Mouse (Mus musculus) CD4-positive helper T cell, adult 2 months (primary cell): Measurements from ENCODE around the gene Rel.
"Not testable (repeated sequence)": the region's sequence is repeated elsewhere in the genome, so short reads cannot be mapped to it uniquely, and the experiment has no call there.

ENCODE experiments used
- DNase-seq: peaks from one replicate; pipeline ENCODE4 v3.0.0-alpha.2; 2012; ENCODE audit warnings: low read depth, missing footprints, low spot score

The Rel gene

DNA sequence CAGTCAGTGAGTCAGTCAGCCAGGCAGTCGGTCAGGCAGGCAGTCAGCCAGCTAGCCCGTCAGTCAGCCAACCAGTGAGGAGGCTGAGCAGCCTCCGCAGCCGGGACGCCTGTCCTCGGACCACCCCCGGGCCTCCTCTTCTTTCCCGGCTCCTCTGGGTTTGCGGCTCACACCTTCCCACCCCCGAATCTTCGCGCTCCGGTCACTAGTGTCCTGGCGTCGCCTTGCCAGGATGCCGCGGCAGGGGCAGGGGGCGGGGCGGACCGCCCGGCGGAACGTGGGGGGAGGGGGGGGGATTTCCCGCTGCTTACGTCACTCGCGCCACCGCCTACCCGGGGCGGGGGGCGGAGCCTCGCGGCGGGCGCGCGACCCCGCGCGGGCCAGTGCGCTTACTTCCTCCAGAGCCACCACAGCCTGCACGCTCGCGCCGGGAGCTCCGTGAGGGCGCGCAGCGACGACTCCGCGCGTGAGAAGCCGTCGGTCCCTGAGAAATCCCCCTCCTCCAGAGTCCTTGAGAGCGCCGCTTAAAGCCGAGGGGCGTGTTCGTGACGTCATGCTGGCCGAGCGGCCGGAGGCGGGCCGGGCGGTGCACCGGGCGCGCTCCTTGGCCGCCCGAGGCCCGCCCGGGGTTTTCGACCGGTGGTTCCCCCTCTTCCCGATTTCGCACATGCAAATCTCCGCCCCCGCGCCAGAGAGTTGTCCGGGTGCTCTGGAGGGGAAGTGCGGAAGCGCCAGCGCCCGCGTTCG lies at the start of gene Rel:
Gene Rel, minus strand, starts transcription at position 211 of the 747 bp plus-strand sequence.
- peak; percentile 94 for DNase-seq

DNA sequence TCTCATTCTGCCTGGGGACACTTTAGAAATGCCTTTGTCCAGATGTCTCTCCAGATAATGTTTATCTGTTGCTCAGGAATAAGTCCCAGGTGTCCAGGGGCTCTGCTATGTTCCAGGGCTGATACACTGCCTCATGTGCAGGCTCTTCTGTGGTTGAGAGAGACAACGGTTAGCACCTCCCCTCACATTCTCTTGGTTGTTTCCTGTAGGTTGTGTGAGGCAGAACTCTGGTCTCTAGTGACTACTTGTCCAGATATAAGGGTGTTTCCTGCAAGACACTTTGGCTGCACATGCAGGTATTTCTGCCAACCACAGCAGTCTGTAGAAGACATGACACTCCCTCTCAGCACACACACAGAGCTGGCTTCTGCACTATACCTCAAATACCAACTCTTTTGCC lies 48.0 kb upstream of the Rel start:
- DNase-seq = no peak

DNA sequence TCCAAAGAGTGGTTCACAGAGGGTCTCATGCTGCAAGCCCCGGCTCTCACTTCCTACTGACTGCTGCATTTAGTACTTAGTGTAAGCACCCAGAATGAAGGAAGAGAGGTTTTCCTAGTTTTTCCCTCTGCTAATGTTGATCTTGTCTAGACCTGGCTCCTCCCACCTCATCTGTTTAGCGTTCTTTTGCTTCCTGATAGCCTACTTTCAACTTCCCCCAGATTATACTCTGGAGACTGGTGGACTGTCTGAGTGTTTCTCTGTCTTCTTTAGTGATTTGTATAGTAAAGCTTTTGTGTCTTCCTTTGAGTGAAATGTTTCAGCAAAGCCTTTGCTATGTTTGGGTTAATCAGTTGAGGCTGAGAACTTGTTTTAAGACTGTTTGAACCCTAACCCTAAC lies 40.0 kb upstream of the Rel start:
- no peak for DNase-seq

DNA sequence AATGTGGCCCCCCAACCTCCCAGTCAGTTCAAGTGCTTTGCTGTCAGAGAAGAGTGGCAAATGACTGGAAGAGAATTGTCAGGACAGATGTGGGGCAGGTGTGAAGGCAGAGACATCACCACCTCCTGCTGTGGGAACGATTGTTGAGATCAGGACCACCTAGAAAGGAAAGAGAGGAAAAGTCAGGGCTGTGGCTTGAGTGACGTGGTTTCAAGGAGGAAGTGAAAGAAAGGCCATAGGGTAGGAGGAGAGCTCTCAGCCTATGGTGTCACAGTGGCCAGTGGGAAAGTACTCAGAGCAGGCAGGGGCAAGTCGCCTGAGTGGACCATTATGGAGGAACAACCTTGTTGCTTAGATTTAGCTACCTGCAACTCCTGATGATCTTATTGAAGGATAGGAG lies 34.9 kb upstream of the Rel start:
- no peak for DNase-seq

DNA sequence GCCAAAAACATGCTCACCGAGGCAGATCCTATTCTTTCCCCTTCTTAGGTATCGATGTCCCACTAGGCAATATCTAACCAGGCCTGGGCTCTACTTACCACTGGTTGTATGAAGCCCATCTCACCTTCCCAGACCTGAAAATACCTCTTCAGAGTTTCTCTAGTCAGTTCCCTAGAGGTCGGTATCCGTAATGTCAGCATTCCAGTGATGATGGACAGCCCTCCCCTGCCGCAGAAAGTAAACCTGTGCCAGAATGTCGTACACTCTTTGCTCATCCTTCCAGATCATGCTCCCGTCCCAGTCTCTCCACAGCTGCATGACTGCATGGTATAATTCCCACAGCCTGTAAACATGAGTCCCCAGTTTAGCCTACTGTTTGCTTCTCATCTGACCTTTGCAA lies 32.4 kb upstream of the Rel start:
- DNase-seq = no peak

DNA sequence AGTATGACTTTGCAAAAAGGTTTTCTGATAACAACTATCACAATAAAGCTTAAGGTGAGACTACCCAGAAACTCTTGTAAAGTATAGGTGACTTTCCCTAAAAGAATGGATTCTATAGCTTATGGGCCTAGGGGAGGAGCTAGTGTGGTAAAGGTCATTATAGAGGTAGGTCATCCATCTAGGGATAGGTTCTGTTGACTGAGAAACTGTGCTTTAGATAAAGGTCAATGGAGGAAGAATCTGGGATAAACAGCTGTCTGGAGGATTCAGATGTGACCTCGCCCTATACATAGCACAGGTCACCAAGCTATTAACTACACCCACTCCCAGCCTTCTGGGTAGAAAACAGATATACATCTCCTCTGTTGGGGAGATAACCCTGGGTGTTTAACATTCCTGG lies 31.5 kb upstream of the Rel start:
- DNase-seq = no peak

DNA sequence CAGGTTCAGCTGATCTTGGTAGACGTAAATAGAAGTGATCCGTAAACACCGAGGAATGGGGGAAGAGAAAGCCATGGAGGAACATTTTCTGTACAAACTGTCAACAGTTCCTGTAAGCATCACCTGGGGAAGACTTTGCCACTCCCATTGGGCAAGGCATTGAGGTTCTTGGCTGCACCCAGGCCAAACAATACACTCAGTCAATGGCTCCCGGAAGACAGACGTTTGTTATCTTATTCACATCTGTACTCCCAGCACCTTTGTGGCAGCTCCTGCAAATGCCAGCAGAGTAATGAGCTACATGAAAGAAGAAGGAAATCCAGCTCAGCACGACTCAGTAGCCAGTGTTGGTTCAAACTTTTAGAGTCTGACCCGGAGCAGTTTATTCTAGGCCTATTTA lies 31.1 kb upstream of the Rel start:
- no peak for DNase-seq

DNA sequence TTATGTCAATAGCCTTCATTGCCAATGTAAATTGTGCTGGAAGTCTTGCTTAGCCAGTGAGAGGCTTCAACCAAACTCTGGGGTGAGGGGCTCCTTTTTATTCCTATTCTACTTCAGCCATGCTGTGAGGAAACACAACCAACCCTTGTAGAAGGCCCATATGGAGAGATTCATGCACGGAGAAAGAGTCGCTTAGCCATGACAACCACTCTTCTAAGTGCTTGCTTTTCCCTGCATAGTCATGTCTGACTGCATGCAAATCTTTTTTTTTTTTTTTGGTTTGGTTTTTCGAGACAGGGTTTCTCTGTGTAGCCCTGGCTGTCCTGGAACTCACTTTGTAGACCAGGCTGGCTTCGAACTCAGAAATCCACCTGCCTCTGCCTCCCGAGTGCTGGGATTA lies 12.9 kb upstream of the Rel start:
- DNase-seq = not testable (repeated sequence)

DNA sequence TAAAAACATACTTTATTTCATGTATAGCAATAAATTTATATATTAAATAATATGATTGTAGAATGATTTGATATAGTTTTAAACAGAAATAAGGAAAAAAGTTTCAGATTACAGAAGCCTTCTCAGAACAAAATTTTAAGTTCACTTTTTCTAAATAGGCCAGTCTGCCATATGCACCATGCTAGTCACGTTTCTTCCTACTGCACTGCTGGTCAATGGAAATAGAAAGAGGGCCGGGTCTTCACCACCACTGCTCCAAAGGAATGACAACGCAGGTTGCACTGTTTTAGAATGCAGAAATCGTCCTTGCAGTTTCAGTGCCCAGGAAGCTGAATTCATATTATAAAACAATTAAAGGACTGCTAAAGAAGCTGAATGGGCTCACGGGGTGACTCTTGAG lies 12.3 kb upstream of the Rel start:
- DNase-seq = no peak

DNA sequence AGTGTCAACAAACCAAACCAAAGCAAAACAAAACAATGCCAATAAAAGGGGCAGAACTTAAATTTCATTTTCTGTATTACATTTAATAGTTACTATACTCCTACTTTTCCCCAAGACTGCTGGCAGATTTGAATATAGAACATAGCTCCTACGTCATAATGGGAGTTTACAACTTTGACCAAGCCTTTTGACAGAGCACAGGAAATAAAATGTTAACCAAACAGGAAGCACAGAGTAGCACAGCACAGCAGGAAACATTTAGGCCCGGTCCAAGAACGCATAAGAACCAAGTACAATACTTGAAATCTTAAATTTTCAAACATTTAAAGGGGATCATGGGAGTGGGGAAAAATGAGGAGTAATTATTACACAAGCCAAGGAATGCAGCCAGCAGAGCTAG lies 11.3 kb upstream of the Rel start:
- DNase-seq = peak; percentile 32

DNA sequence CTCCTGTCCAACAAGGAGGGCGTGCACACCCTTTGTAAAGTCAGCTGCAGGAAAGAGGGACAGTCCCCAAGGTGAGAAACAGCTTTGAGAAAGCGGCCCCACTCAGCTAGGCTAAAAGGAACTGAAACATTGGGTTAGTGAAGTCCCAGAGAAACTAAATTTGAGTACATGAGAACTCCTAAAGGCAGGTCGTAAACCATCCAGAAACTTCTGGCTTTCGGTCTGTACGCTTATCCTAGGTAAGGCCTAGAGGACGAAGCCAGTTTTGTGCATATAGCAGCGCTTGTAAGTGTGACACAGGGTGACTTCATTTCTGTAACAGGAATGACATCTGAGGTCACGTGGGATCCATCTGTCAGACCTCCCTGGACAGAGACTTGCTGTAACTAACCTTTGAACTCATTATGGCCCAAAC lies 8.0 kb upstream of the Rel start:
- DNase-seq = no peak

DNA sequence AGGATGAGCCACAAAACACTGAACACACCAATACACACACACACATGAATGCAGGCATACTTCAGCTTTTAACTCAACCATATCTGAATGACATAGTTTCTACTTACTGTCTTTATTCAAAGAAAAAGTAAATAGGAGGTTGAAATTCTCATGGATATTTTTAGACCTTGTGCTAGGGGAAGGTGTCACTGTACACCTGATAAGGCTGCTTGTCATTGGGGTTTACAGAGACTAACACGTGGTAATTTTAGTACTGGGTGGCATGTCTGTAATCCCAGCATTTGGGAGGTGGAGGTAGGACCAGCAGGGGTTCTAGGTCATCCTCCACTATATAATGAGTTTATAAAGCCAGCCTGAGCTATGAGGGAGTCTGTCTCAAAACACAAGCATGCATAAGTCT lies 1.7 kb upstream of the Rel start:
- no peak for DNase-seq

DNA sequence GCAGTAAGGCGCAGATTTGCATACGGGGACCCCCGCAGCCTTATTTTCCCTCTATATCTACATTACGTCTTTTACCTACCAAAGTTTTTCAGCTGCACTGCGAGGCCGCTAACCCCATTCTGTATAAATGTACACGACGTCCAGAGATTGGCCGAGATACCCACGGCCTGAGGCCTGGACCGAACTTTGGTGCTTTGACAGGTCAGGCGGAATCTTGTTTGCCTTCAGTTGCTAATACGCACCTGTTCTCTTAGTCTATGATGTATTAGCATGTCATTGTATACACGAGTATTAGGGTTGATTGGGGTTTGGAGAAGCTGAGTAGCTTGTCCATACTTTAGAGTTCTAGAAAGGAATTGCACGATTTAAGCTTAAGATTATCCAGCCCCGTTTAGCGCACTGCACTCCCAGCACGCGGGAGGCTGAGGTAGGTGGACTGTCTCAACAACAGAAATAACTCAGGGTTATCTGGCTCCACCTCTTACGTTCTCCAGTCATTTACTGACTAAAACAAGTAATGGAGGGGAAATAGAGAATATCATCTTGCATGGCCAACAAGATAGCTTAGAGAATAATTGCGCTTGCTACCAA lies 832 bp upstream of the Rel start:
- no peak for DNase-seq

DNA sequence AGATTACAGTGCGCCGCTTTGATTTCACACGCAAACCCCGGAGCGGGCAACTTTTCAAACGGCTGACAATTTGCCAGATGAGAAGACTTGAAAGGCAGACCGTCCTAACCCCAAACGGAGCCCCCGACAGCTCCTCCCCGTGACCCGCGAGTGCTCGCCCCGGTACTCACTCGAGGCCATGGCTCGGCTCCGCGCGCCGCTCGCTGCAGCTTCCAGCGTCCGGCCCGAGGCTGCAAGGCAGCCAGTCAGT lies 335 bp downstream of the Rel start:
- DNase-seq = no peak

DNA sequence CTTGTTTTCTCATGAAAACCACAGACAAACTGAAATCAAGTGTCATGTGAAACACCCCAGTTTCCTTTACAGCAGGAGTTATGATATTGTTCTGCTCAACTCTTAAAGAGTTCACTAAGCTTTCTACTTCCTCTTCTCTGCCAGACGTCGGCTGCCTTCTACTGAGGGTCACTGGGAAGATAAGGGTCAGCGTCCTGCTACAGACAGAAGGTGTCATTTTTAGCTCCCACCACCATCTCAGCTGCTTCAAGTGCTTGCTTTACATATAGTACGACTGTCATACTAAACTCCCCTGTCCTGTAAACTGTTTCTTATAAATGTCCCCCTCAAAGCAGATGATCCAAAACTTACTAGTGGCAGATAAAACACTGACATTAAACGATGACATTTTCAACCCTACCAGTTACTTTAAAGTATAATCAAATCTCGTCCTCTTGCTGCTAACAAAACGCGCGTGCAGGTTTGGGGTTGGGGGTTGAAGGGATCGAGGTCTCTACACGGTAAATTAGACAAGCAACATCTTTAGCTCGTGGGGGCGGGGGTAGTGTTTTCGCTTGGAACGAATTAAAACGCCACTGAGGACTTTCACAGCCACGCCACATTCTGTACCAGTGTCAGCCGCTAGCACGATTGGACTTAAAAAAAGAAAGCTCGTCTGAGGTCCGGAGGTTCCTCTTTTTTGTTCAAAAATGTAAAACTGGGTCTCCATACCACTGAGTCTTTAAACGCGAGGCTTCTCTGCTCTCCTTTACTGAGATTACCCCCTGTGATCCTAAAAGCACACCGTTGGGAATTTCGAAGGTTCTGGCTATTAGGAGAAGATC lies 872 bp downstream of the Rel start:
- DNase-seq = peak; percentile 74

DNA sequence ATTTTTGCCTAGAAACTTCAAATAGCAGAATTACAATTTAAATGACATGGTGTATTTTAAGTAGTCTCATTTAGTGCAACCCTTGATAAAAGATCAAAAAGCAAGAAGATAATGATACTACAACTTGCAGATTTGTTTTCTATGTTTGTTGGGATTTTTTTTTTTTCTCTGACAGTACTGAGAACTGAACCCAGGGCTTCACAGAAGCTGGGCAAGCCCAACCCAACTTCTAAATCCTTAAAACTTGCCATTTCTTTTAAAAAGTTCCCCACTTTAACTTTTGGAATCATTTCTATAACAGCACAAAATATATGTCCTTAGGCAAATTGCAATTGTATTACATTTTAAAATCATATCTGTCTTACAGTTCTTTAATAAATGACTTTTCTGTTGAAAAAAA lies 1.7 kb downstream of the Rel start:
- DNase-seq = no peak

DNA sequence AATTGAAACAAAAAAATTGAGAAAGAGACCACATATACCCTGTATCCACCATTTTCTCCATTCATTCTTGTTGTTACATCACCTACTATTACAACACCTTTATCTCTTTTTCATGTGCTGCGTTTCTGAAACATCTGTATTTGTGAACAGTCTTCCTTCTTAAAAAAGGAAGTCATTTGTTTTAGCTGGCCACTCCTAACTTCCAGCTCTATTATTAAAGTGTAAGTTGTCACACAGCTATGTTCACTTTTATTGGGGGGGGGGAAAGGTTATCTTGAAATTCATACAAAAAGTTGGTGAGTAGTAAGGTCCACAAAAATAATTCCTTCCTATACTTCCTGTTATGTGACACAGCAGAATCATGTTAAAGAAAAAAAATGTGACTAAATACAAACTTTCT lies 2.8 kb downstream of the Rel start:
- no peak for DNase-seq

DNA sequence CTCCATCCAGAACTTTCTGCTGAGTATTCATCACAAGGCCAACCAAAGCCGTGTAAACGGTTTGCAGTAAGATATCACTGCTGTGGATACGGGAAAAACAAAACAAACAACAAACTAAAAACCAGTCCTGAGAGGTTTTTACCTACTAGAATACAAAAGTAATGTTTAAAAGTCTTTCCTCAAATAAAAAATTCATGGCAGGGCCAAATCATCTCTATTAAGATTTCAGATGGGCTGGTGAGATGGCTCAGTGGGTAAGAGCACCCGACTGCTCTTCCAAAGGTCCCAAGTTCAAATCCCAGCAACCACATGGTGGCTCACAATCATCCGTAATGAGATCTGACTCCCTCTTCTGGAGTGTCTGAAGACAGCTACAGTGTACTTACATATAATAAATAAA lies 3.4 kb downstream of the Rel start:
- DNase-seq = not testable (repeated sequence)

DNA sequence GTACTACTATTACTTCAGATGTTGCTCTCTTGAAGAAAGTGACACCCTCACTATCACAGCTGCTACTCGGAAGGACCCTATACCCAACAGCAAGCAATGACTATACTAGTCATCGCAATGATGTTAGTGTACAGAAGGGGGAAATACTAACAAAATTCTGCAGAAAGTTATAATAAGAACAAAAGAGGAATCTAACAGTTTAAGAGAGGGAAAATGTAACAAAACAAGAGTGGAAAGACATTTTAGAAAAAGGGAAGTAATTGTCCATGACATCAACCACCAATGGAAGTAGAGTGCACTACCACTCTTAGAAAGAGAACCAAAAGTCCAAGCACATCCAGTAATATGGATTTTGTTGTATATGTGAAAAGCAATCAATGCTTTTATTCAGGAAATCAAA lies 8.1 kb downstream of the Rel start:
- DNase-seq = no peak

DNA sequence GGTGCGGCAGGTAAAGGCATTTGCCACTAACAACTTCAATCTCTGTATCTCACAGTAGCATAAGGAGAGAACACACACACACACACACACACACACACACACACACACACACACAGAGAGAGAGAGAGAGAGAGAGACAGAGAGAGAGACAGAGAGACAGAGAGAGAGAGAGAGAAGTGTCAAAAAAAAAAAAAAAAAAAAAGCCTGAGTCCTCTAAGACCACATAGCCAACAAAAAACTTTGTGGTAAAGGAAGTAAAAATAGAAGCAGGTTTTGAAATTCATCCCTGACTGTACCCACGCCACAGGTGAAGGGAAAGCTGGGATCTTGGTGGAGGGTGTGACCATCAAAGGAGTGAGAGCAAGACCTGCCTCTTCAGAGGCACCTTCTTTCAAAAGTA lies 12.6 kb downstream of the Rel start:
- no peak for DNase-seq

DNA sequence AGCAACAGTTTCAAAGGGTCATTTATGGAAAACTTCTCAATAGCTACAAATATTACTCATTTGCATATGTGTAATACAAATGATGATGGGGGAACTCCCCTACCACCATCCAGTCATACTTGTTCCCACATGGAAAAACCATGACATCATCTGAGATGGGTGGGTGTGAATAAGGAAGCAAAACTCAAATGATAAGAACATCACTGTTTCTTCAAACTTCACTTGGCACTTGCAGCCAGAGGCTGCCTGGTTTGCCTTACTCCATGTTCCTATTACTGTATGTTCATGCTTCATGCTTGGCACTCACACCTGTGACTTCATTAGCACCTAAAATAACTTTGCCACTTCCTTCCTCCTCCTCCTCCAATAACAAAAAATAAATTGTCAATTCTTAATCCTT lies 16.4 kb downstream of the Rel start:
- peak; percentile 79 for DNase-seq

DNA sequence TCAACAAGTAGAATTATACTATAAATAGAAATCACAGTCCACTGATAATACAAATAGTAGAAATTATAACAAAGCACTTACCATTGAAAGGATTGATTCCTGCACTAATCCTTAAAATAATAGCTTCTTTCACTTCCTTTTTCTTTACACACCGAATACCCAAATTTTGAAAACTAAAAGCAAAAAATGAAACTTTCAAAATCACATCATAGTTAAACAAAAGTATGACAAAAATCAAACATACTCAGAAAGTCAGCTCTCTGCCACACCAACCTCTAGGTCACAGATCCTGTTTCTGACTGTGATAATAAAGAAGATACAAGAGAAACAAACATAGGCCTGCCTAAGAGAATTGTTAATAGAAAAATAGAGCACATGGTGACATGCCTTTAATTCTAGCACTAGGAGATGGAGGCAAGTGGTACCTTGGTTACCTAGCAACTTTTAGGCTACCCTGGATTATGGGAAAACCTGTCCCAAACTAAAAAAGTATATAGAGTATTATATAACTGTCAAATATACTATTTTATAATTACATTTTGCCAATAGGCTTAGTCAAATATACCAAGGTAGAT lies 17.5 kb downstream of the Rel start:
- no peak for DNase-seq

DNA sequence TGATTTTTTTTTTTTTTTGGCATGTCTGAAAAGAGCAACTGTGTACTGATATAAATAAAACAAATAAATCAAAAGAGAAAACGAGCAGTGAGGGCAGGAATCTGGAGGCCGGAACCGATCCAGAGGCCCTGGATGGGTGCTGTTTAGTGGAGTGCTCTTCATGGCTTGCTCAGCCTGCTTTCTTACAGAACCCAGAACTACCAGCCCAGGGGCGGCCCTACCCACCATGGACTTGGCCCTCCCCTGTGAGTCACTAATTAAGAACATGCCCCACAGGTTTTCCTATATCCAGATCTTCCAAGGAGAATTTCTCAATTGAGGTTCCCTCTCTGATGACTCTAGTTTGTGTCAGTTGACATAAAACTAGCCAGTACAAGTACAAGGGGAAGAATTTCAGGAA lies 24.7 kb downstream of the Rel start:
- no peak for DNase-seq
